Mouse (Mus musculus): ENCODE measurements at regions not wholly inside any gene's neighbourhood (a gene's known extent, or its start where the extent isn't known, plus 50 kb on each side); places are given as distances from the start of the nearest gene placed in this dataset.

DNA sequence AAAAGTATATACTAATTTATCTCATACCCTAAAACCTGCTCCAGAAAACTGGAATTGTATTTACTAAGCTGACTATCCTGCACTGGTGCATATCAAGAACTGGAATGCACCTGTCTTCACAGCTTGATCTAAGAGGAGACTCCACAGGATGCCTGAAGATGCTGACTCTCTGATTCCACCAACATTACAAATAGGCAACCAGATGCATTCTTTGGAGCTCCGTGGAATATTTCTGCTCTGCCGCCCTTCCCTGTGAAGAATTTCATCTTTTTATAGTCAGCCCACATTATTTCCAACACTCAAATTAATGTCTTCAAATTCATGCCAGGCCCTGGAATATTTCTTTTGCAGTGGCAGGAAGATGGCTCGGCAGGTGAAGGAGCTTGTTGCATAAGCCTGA is 148.7 kb upstream of the Pou3f3 start:
- TF ChIP-seq GATA1 (IDR thresholded peaks at IDR 0.05; ENCODE audit: borderline replicate concordance, low read length) = no peak
- TF ChIP-seq FLI1 (IDR thresholded peaks at IDR 0.05; ENCODE audit: low read length) = no peak
